Mouse (Mus musculus) megakaryocyte-erythroid progenitor cell, adult 5-6 weeks (primary cell): ENCODE data around the gene Zswim3. TPM values are rescaled to one million over a fixed set of nuclear protein-coding genes. Genes with fewer than 3 reads are reported as not detected.
"Not testable (repeated sequence)": the region's sequence is repeated elsewhere in the genome, so short reads cannot be mapped to it uniquely, and the experiment has no call there.

ENCODE experiments used
- ATAC-seq: replicated peaks from 2 replicates; pipeline ENCODE4 v1.8.0; 2016; ENCODE audit warnings: mild to moderate bottlenecking, inconsistent platforms; ENCODE audit not compliant: severe bottlenecking, poor library complexity, low FRiP score, low TSS enrichment
- total RNA-seq, 2 experiments: library from RNA; stranded (forward) in 1 of 2; stranded (reverse) in 1 of 2; fragments of 200-1000, 215-1000 nt in 1 of 2; fragments of >200 nt in 1 of 2; fragmentation: Nextera tagmentation in 1 of 2; gene quantifications; 2 replicates each; pipeline ENCODE4 v1.2.3; 2014 to 2017

The Zswim3 gene
- total RNA-seq, 2 experiments from 2014 or later, result 1.8 to 6.9 TPM

DNA sequence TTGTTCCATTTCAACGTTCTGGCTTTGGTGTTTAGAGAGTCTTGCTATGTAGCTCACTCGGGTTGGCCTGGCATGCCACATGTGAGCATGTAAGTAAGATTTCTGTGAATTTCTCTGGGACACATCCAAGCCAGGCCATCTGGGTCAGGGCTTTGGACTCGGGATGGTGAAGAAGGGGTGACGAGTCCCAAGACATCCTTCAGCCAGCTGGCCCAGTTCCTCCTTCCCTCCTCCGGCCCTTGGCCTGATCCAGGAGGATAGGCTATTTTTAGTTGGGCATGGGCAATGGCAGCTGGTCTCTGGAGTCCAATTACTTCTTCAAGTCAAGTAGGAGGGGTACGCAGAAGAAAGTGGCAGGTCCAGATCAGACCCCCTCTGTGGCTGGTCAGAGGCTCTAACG is 26.1 kb upstream of the Zswim3 start:
- no peak for ATAC-seq

DNA sequence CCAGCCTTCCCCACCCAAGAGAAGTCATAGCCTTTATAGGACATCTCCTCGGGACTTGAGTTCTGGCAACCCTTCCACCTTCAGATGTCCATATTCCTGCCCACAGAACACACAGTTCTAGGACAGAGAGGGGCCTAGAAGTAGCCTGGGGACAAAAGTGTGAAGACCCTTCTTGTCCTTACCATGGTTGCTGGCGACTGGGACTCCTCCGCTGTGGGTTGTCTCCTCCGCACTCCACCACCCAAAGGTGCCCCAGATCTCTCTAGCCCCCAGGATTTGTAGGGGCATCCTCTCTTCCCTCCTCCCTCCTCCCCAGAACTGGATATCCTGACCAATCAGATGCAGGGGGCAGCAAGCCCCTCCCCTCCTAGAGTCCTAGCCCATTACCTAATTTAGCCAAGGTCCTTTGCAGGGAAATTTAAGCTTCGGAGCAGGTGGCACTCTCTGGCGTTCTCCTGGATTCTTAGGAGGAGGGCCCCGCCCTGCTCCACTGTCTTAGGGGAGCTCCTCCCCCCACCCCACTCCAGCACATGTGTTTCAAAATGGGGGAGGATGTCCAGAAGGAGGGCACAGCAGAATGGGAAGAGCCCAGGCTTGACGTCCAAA is 25.3 kb upstream of the Zswim3 start, which contains the start of gene Tnnc2:
Gene Tnnc2, minus strand, starts transcription at position 487 of the 606 bp plus-strand sequence.
- ATAC-seq, result no peak

DNA sequence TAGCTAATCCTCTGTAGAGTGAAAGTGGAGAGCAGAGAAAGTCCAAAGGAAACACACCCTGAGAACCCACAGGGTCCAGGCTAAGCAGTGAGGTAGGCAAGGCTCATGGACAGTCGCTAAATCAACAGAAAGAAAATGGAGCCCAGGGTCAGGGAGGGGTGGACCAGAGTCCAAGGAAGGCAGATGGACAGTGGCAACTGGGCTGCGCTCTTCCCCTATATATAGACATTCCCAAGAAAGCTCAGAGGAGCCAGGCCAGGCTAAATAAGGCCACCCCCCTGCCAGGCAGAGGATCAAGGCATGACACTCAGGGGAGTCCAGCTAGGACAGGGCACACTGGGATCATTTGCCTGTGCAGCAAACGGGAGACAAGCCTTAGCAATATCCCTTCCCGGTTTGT is 23.0 kb upstream of the Zswim3 start:
- no peak for ATAC-seq

DNA sequence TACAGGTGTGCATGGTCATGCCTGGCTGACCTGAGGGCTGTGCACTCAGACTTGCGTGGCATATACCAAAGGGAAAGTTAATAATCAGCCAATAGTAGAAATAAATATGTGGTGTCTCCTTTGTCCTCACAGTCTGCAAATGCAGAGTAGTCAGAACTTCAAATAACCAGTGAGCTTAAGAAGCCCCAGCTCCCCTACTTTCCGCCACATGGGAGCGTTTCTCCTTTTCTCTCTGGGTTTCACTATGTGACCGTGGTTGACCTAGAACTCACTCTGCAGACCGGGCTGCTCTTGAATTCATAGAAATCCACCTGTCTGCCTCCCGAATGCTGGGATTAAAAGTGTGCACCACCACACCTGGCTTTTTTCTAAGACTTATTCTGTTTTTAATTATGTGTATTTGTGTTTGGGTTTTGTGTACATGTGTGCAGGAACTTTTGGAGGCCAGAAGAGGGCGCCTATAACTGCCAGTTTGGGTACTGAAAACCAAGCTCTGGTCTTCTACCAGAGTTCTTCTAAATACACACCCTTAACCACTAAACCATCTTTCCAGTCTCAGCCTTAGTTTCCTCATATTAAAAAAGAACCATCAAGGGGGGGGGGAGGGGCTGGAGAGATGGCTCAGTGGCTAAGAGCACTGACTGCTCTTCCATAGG is 20.8 kb upstream of the Zswim3 start:
- no peak for ATAC-seq

DNA sequence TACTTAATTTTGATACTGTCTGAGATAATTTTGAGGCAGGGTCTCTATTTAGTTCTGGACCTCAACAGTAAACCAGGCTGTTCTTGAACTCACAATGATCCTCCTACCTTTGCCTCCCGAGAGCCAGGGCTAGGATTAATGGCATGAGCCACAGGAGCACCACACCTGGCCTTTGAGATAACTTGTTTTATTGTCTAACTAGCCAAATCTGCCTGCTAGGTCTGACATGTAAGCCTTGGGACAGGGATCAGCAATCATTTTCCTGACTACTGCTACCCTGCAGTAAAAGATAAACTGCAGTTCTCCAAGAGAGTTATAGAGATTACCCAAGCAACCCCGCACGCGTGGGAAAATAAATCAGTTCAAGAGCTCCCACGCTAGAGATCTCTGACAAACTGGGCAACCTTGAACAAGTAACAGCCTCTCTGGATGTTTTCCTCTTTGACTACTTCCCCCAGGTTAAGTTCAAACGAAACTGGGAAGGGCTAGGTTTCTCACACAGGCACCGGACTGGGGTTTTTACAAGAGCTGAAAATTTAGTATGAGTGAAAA is 20.0 kb upstream of the Zswim3 start:
- peak; percentile 48 for ATAC-seq

DNA sequence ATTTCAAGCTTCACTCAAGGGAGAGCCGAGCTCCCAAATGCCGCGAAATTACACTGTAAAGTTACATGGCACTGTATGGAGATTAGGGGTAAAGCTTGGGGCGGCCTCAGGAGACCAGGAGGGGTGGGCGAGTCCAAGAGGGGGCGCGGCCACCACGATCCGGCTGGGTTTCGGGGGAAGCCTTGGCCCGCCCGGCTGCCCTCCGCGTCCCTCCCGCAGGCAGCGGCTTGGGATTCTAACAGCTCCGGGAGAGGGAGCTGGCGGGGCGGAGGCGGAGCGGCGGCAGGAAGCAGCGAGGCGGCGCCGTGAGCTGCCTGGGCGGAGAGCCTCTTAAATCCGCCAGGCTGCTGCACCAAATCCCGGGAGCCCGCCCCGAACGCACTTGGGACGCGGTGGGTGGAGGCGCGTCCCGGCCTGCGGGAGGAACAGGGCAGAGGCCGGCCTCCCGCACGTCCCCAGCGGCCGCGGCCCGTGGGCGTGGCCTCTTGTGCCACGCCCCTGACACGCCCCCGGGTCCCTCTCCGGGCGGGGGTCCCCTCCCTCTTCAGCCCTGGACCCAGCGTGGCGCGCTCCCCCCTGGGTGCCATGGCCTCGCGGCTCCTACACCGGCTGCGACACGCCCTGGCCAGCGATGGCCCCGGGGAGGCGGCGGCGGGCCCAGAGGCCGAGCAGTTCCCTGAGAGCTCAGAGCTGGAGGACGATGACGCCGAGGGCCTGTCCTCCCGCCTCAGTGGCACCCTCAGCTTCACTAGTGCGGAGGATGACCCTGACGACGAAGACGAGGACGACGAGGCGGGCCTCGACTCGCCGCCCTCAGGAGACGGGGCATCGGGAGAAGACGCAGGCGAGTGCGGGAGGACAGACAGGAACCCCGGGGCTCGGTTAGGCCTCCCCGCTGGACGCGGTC is 19.2 kb upstream of the Zswim3 start, which contains the start of gene Snx21:
Gene Snx21, plus strand, starts transcription at position 343 of the 907 bp plus-strand sequence.
- peak; percentile 58 for ATAC-seq

DNA sequence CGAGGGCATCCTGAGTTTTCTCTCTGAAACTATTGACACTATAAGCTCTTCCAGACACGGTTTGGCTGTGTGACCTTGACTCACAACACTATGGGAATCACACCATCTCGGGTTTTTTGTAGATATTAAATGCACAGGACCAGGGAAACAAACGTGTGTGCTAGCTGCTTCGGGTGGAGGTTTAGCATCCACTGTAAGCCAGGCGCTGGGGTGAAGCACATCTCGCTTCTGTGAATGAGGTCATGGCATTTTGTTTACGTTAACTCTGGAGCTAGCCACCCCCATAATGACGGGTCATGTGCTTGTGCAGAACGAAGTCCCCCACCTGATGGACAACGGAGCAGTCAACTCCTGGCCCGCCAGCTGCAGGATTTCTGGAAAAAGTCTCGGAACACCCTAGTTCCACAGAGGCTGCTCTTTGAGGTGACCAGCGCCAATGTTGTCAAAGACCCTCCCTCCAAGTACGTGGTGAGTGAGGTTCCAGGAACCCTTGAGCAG is 18.5 kb upstream of the Zswim3 start:
- ATAC-seq, result no peak

DNA sequence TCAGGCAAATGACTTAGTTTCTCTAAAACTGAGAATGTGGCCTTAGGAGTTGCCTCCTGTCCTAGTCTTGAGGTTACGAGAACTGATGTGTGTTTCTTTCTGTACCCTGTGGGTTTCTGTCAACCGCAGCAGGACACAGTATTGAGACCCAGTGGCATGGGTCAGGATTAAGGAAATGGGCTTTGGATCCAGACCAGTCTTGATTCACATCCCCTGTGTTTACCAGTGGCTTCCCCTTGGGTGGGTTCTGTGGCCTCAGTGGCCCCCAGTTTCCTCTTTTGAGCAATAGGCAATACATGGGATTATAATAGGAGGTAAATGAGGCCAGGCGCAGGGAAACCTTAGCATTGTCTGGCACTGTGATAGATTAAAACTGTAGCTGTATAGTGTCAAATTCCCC is 17.9 kb upstream of the Zswim3 start:
- no peak for ATAC-seq

DNA sequence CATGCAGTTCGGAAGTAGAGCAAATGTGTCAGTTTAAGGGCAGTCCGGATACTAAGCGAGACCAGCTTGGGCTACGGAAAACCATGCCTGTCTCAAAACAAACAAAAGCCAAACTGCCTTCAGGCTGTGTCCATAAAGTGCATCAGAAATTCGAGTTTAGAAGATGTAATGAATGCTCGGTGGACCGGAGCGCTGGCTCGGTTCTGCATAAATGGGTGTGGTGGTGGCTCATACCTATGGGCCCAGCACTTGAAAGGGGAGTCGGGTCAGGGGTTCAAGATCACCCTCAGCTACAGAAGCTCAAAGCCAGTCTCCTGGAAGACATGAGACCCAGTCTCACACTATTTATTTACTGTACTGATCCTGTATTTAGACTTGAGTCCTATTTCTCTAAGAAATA is 17.1 kb upstream of the Zswim3 start:
- no peak for ATAC-seq

DNA sequence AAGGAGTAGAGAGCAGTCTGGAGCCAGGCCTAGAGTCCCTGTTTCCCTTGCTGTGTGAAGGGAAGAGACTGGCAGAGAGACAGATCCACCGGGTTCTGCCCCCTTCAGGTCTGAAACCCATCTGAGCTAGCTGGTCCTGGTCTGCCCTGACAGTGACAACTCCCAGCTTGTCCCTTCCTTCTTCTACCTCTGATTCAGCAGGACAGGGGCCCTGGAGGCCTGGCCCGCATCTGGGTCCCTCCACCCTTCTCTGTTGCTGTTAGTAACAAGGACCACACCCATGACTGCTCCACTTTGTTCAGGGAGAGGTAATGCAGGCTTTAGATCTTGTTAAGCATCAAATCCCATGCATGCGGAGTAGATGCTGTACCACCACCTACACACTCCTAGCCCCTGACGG is 16.5 kb upstream of the Zswim3 start:
- no peak for ATAC-seq

DNA sequence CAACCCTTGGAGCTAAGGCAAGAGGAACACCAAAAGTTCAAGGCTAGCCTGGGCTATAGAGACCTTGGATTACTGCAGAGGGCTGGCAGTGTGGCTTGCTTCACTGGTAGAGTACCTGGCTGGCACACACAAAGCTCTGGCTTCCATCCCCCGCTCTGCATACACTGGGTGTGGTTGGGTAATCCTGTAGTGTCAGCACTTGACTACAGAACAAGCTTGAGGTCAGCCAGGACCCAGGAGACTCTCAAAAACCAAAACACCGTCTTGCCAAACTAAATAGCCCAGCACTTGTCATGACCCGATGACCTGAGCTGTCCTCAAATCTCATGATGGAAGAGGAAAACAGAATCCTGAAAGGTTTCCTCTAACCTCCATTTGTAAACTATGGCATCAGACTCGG is 14.4 kb upstream of the Zswim3 start:
- no peak for ATAC-seq

DNA sequence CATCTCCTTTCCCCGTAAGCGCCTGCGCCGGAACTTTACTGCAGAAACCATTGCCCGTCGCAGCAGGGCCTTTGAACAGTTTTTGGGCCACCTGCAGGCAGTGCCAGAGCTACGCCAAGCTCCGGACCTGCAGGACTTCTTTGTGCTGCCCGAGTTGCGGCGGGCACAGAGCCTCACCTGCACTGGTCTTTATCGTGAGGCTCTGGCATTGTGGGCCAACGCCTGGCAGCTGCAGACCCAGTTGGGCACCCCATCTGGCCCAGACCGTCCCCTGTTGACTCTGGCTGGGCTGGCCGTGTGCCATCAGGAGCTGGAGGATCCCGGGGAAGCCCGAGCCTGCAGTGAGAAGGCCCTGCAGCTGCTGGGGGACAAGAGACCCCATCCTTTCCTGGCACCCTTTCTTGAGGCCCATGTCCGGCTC is 13.0 kb upstream of the Zswim3 start:
- no peak for ATAC-seq

DNA sequence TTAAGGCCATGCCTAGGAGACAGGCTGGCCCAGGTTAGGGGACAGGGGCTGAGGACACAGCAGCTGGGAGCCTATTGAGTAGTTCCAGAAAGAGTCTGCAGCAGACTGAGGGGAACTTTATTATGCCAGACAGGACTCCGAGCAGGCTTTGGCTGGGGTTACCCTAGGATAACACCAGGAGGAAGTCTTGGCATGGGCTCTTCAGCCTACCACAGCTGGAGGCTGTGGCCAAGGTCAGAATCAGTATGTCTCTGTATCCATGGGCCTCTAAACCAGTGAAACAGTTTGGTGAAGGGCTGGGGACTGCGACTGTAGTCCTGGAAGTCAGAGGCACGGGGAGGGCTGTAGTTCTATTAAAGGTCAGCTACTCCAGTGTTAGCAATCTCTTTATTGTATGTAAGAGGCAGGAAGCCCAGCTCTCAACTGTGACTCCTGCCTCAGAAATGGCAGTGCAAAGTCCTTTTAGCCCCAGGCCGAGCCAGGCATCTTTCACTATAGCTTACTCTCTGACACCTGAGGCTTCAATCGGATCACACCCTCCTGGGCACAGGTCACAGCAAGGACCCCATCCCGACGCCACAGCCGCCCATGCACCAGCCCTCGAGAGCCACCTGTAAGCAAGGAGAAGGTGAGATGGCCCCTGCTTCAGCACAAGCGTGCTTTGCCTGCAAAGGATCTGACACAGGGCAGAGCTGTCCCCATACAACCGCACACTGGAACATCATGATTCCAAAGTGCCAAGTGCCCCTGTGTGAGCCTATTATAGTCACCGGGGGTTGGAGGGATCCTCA is 12.3 kb upstream of the Zswim3 start:
- no peak for ATAC-seq

DNA sequence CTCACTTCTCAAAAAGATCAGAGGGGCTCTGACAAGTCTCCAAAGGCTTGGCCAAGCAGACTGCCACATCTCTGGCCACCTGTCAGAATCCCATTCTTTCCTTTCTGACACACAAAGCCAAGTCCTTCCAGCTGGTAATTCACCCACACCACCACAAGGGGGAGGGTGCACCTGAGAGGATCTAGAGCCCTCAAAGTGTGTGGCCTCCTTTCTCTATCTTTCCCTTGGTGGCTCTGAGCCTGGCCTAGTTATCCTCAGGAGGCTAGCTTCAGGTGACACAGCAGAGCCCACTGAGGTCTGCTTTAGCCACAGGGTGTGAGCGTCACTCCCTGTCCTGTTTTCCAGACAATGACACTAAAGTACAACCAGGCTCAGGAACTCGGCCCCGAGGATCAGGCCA is 11.7 kb upstream of the Zswim3 start:
- ATAC-seq, result peak; percentile 58

DNA sequence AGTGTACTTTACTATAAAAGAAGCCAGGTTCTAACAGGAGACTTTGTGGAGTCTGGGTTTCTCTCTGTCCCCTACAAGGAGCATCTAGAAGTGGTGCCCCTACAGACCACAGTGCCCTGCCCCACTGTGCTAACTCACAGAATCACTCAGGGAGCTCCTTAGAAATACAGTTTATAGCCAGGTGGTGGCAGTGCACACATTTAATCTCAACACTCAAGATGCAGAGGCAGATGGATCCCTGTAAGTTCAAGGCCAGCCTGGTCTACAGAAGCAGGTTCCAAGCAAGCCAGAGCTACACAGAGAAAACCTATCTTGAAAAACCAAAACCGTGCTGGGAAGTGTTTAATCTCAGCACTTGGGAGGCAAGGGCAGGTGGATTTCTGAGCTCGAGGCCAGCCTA is 11.1 kb upstream of the Zswim3 start:
- ATAC-seq, result peak; percentile 49

DNA sequence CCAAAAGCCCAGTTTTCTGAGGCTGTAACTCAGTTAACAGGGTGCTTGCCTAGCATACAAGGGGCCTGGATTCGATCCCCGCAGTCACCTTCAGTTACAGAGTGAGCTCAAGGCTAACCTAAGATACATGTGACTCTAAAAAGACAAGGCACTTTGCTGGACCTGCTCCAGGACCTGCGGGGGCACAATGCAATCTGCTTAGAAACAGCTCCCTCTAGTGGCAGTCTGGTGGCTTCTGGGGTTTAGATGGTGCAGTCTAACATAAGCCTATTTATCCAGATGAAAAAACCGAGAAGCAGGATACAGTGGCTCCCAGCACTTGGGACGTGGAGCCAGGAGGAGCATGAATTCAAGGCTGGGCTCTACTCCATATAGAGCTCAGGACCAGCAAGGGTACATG is 10.6 kb upstream of the Zswim3 start:
- peak; percentile 68 for ATAC-seq

DNA sequence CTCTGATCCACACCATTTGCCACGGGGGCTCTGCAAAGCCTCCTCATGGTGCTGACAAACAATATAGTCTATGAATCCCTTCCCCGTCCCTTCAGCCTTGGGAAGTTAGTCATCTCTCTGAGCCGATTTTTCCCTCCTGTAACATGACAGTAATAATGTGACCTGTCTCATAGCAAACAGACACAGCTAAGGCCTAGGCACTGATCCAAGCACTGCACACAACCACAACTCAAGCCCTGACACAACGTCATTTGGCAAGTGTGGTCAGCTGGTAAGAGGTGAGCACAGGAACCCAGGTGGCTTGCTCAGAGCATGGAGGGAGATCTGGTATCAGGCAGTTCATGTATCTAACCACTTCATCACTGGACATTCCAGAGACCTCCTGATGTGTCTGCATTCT is 9.0 kb upstream of the Zswim3 start:
- no peak for ATAC-seq

DNA sequence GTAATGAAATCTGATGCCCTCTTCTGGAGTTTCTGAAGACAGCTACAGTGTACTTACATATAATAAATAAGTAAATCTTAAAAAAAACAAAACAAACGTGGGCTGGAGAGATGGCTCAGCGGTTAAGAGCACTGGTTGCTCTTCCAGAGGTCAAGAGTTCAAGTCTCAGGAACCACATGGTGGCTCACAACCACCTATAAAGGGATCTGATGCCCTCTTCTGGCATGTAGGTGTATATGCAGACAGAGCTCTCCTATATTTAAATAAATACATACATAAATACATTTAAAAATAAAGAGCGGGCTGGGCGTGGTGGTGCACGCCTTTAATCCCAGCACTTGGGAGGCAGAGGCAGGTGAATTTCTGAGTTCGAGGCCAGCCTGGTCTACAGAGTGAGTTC is 6.3 kb upstream of the Zswim3 start:
- ATAC-seq, result not testable (repeated sequence)
